ENCODE assay signal across 10 mouse cellular contexts in the genomic region with DNA sequence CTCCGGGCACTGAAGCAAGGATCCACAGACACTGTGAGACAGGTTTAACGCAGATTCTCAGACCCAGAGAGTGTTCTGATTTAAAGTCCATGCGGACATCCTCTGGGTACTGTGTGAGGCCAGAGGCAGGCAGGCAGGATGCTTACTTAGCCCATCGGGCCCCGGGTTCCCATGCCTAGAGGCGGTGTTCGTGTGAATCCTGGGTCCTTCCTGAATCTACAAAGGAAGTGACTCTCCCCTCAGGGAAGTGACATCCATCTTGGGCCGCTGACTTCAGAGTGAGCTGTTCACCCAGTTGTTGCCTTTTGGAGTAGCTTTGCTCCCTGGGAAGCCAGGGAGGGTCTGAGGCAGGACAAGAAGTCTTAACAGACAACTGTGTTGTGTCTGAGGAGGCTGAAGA. TPM values are rescaled to one million over a fixed set of nuclear protein-coding genes. Genes with fewer than 3 reads are reported as not detected.
DNase-seq lines count a peak whose midpoint lies in the region; ATAC-seq lines count a peak whose summit lies in the region.
"Had no signal": no experiment of that assay in that cellular context is flagged by ENCODE, and none has a peak within 500 bp of the region (broad histone marks: within the 10 kb centered on the region; RNA-seq: fewer than 3 reads in every experiment).

No protein-coding gene starts in this region.

- peak overlapping the region; percentile 42; the same call in 1 of the 2 replicates for H3K27ac ChIP-seq in forebrain, embryonic 13.5 days
- no peak overlapping the region for H3K27ac ChIP-seq in forebrain, embryonic 14.5 days (ENCODE audit: low read depth, low read length)
- peak overlapping the region; percentile 14; the same call in 1 of the 2 replicates for H3K27ac ChIP-seq in midbrain, embryonic 13.5 days
- no peak overlapping the region for H3K27ac ChIP-seq in midbrain, embryonic 15.5 days
- H3K27ac ChIP-seq in limb, embryonic 10.5 days = peak overlapping the region; percentile 47; the same call in 1 of the 2 replicates
- peak overlapping the region; percentile 27; the same call in 1 of the 2 replicates for H3K27ac ChIP-seq in stomach, embryonic 14.5 days (ENCODE audit: low read length)

- no peak overlapping the region for H3K4me3 ChIP-seq in forebrain, embryonic 13.5 days
- H3K4me3 ChIP-seq in forebrain, embryonic 14.5 days (ENCODE audit: low read depth, low read length) = no peak overlapping the region
- H3K4me3 ChIP-seq in midbrain, embryonic 13.5 days (replicated peaks) = no peak overlapping the region
- no peak overlapping the region for H3K4me3 ChIP-seq in midbrain, embryonic 15.5 days
- H3K4me3 ChIP-seq in limb, embryonic 10.5 days = no peak overlapping the region
- no peak overlapping the region for H3K4me3 ChIP-seq in stomach, embryonic 14.5 days (ENCODE audit: low read depth, low read length)

- no peak for DNase-seq in forebrain, embryonic 14.5 days (ENCODE audit: low spot score)
- no peak for DNase-seq in limb, embryonic 10.5 days (ENCODE audit: low spot score)
- DNase-seq in adrenal gland, postnatal 25 days = no peak
- DNase-seq in cerebellum, adult 18-20 months = no peak
- DNase-seq: cerebellum, postnatal 36 days; thymus, postnatal 4 days had no signal

- H3K4me2 ChIP-seq in forebrain, embryonic 13.5 days = no peak overlapping the region
- no peak overlapping the region for H3K4me2 ChIP-seq in forebrain, embryonic 14.5 days (ENCODE audit: low read length)
- H3K4me2 ChIP-seq in midbrain, embryonic 13.5 days (replicated peaks) = no peak overlapping the region
- no peak overlapping the region for H3K4me2 ChIP-seq in midbrain, embryonic 15.5 days
- no peak overlapping the region for H3K4me2 ChIP-seq in stomach, embryonic 14.5 days (replicated peaks; ENCODE audit: low read depth, low read length)

- H3K9ac ChIP-seq in forebrain, embryonic 13.5 days = no peak overlapping the region
- H3K9ac ChIP-seq in forebrain, embryonic 14.5 days (ENCODE audit: low read length) = no peak overlapping the region
- no peak overlapping the region for H3K9ac ChIP-seq in midbrain, embryonic 13.5 days (replicated peaks)
- H3K9ac ChIP-seq in midbrain, embryonic 15.5 days = no peak overlapping the region
- H3K9ac ChIP-seq in stomach, embryonic 14.5 days (replicated peaks; ENCODE audit: low read depth, low read length) = no peak overlapping the region

- no peaks in the 10 kb centered on the region for H3K27me3 ChIP-seq in forebrain, embryonic 13.5 days
- no peaks in the 10 kb centered on the region for H3K27me3 ChIP-seq in forebrain, embryonic 14.5 days (replicated peaks; ENCODE audit: control insufficient read depth, insufficient read depth, low read length)
- H3K27me3 ChIP-seq in midbrain, embryonic 13.5 days = no peaks in the 10 kb centered on the region
- H3K27me3 ChIP-seq in midbrain, embryonic 15.5 days (replicated peaks) = no peaks in the 10 kb centered on the region
- H3K27me3 ChIP-seq in limb, embryonic 10.5 days (ENCODE audit: low read depth, poor library complexity, severe bottlenecking) = no peaks in the 10 kb centered on the region
- no peaks in the 10 kb centered on the region for H3K27me3 ChIP-seq in stomach, embryonic 14.5 days (ENCODE audit: control insufficient read depth, insufficient read depth, low read length)

- H3K4me1 ChIP-seq in forebrain, embryonic 13.5 days = no peaks in the 10 kb centered on the region
- no peaks in the 10 kb centered on the region for H3K4me1 ChIP-seq in forebrain, embryonic 14.5 days (ENCODE audit: control insufficient read depth, insufficient read depth, low read length)
- no peaks in the 10 kb centered on the region for H3K4me1 ChIP-seq in midbrain, embryonic 13.5 days (replicated peaks)
- H3K4me1 ChIP-seq in midbrain, embryonic 15.5 days = no peaks in the 10 kb centered on the region
- H3K4me1 ChIP-seq in limb, embryonic 10.5 days = peaks cover 11% of the 10 kb centered on the region; the same call in 1 of the 2 replicates
- H3K4me1 ChIP-seq in stomach, embryonic 14.5 days (ENCODE audit: control insufficient read depth, insufficient read depth, low read length) = no peaks in the 10 kb centered on the region

- no peak for ATAC-seq in forebrain, embryonic 13.5 days
- no peak for ATAC-seq in forebrain, embryonic 14.5 days
- no peak for ATAC-seq in midbrain, embryonic 13.5 days
- no peak for ATAC-seq in midbrain, embryonic 15.5 days (replicated peaks)
- no peak for ATAC-seq in stomach, embryonic 14.5 days (ENCODE audit: insufficient number of reproducible peaks, insufficient read depth, low FRiP score, low read depth)

- WGBS in forebrain, embryonic 13.5 days = 90% methylated on average over 8 of the region's 8 CpGs
- 90% methylated on average over 8 of the region's 8 CpGs for WGBS in forebrain, embryonic 14.5 days
- 95% methylated on average over 8 of the region's 8 CpGs for WGBS in midbrain, embryonic 13.5 days
- 86% methylated on average over 8 of the region's 8 CpGs for WGBS in midbrain, embryonic 15.5 days
- WGBS in limb, embryonic 10.5 days = 82% methylated on average over 8 of the region's 8 CpGs
- 86% methylated on average over 8 of the region's 8 CpGs for WGBS in stomach, embryonic 14.5 days

- H3K9me3 ChIP-seq in forebrain, embryonic 13.5 days (replicated peaks) = no peaks in the 10 kb centered on the region
- H3K9me3 ChIP-seq in forebrain, embryonic 14.5 days (replicated peaks; ENCODE audit: control insufficient read depth, low read length) = no peaks in the 10 kb centered on the region
- no peaks in the 10 kb centered on the region for H3K9me3 ChIP-seq in midbrain, embryonic 13.5 days
- no peaks in the 10 kb centered on the region for H3K9me3 ChIP-seq in midbrain, embryonic 15.5 days
- H3K9me3 ChIP-seq in limb, embryonic 10.5 days (replicated peaks) = no peaks in the 10 kb centered on the region
- no peaks in the 10 kb centered on the region for H3K9me3 ChIP-seq in stomach, embryonic 14.5 days (ENCODE audit: control insufficient read depth, low read depth, low read length)

- no peaks in the 10 kb centered on the region for H3K36me3 ChIP-seq in forebrain, embryonic 13.5 days (ENCODE audit: poor library complexity, severe bottlenecking)
- H3K36me3 ChIP-seq in forebrain, embryonic 14.5 days (ENCODE audit: control insufficient read depth, insufficient read depth, low read length) = no peaks in the 10 kb centered on the region
- no peaks in the 10 kb centered on the region for H3K36me3 ChIP-seq in midbrain, embryonic 13.5 days
- no peaks in the 10 kb centered on the region for H3K36me3 ChIP-seq in midbrain, embryonic 15.5 days (replicated peaks)
- H3K36me3 ChIP-seq in limb, embryonic 10.5 days = no peaks in the 10 kb centered on the region
- H3K36me3 ChIP-seq in stomach, embryonic 14.5 days (ENCODE audit: control insufficient read depth, insufficient read depth, low read length) = no peaks in the 10 kb centered on the region

RNA-seq across cellular contexts. Expression of a gene that starts 19.6 kb away (rescaled TPM):
- 3.2 and 3.5 TPM in 2 replicates for polyA plus RNA-seq in forebrain, embryonic 13.5 days (2015; fragmentation: Nextera tagmentation; extraction: Ambion mirVana)
- 3.3 and 5.3 TPM in 2 replicates for polyA plus RNA-seq in forebrain, embryonic 14.5 days (2014; fragmentation: Nextera tagmentation; extraction: Ambion mirVana)
- 1.9 and 2.5 TPM in 2 replicates for polyA plus RNA-seq in midbrain, embryonic 13.5 days (2015; fragmentation: Nextera tagmentation; extraction: Ambion mirVana)
- polyA plus RNA-seq in midbrain, embryonic 15.5 days (2015; fragmentation: Nextera tagmentation; extraction: Ambion mirVana) = 4.8 and 5.4 TPM in 2 replicates
- polyA plus RNA-seq in limb, embryonic 10.5 days (2016; fragmentation: Nextera tagmentation; extraction: Ambion mirVana) = 2.0 and 3.9 TPM in 2 replicates
- polyA plus RNA-seq in stomach, embryonic 14.5 days (2014; fragmentation: Nextera tagmentation; extraction: Ambion mirVana) = 5.3 and 6.2 TPM in 2 replicates
- total RNA-seq in adrenal gland, postnatal 25 days (2021) = 7.9 and 17.4 TPM in 2 replicates

Comparison
In these comparisons a context has a peak if more than half of its experiments do, and no peak if none do; other contexts are left out.
1. H3K27ac ChIP-seq: peak in forebrain, embryonic 13.5 days (single experiment), midbrain, embryonic 13.5 days (single experiment), limb, embryonic 10.5 days (single experiment) and stomach, embryonic 14.5 days (single experiment); none in forebrain, embryonic 14.5 days (single experiment) and midbrain, embryonic 15.5 days (single experiment).